Mouse (Mus musculus) neural tube, embryonic 15.5 days (tissue): ENCODE measurements around the gene Olfr187. TPM values are rescaled to one million over a fixed set of nuclear protein-coding genes. Genes with fewer than 3 reads are reported as not detected.

Experiments used
- ATAC-seq: fragments of 200-750 bp; cut with Nextera tagmentation; 2 replicates; pipeline ENCODE4 v1.8.0; 2017; ENCODE audit warnings: mild to moderate bottlenecking, moderate TSS enrichment, moderate library complexity; ENCODE audit not compliant: low FRiP score
- H3K27ac ChIP-seq: fragments of 300-500 bp; sonication (generic); replicated peaks from 2 replicates; pipeline ENCODE4 v1.5.1; 2015; ENCODE audit warnings: mild to moderate bottlenecking, inconsistent platforms
- H3K27me3 ChIP-seq: fragments of 300-500 bp; sonication (generic); replicated peaks from 2 replicates; pipeline ENCODE4 v1.6.1; 2015; ENCODE audit warnings: inconsistent platforms
- H3K36me3 ChIP-seq: fragments of 300-500 bp; sonication (generic); 2 replicates; pipeline ENCODE4 v1.6.1; 2015; ENCODE audit warnings: inconsistent platforms
- H3K4me1 ChIP-seq: fragments of 300-500 bp; sonication (generic); 2 replicates; pipeline ENCODE4 v1.6.1; 2015; ENCODE audit warnings: inconsistent platforms
- H3K4me2 ChIP-seq: fragments of 300-500 bp; sonication (generic); 2 replicates; pipeline ENCODE4 v1.6.1; 2015; ENCODE audit warnings: inconsistent platforms, mild to moderate bottlenecking, moderate library complexity
- H3K4me3 ChIP-seq: fragments of 300-500 bp; sonication (generic); replicated peaks from 2 replicates; pipeline ENCODE4 v1.5.1; 2015; ENCODE audit warnings: mild to moderate bottlenecking, inconsistent platforms
- H3K9ac ChIP-seq: fragments of 300-500 bp; sonication (generic); replicated peaks from 2 replicates; pipeline ENCODE4 v1.6.1; 2015; ENCODE audit warnings: mild to moderate bottlenecking, inconsistent platforms
- H3K9me3 ChIP-seq: fragments of 300-500 bp; sonication (generic); replicated peaks from 2 replicates; pipeline ENCODE4 v1.6.1; 2016; ENCODE audit warnings: inconsistent platforms
- WGBS: fragments of 180-500 bp; shearing (Covaris S2); methylation state at CpG from one replicate; pipeline ENCODE4 v1.1.7; 2015; ENCODE audit warnings: mixed read lengths; 5-methylcytosine and 5-hydroxymethylcytosine counted together
- polyA plus RNA-seq: library from polyadenylated mRNA; unstranded; fragments of >200 nt; fragmentation: Nextera tagmentation; extraction: Ambion mirVana; gene quantifications from 2 replicates; pipeline ENCODE4 v1.2.1, GENCODE M21; 2015

Gene Olfr187
- polyA plus RNA-seq, 1 experiment from 2014 or later = not detected

DNA sequence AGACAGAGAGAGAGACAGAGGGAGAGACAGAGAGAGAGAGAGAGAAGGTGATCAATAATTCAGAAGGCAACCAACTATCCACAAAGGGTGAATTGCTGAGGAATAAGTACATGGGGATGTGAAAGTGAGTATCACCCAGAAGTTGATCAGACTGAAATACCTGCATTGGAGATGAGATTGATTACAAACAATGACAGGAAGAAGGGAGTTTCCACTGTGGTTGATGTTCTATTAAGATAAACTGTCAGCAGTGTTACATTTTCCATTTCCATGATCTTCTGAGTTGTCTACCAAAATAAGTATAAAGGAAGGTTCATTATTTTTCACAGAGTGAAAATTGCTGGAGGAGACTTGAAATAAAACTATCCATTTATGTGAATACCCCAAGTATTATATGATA, 32.4 kb downstream of the Olfr187 start:
- Histone ChIP-seq H3K9ac (no peak overlapping the region), H3K4me2 (no peak overlapping the region), H3K4me3 (no peak overlapping the region), H3K9me3 (no peaks in the 10 kb centered on the region), H3K27me3 (no peaks in the 10 kb centered on the region), H3K4me1 (no peaks in the 10 kb centered on the region), H3K36me3 (no peaks in the 10 kb centered on the region), H3K27ac (no peak overlapping the region)
- no peak for ATAC-seq

DNA sequence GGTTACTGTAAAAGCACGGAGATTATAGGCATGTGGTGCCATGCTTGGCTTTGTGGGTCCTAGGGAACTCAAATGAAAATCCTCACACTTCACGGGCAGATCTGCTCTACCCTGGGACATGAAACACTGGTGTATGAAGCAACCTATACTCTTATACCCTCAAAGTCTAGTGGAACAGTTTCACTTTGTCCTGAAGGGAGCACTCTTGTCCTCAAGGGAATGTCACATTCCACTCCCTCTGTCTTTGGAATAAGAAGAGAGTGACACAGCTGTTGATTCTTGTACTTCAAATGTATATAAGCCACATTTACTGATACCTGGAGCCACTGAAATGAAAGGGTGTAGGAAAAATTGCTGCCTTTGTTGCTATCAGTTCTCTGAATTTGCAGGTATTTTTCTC, 44.5 kb downstream of the Olfr187 start, which contains the start of gene Olfr183:
Gene Olfr183, plus strand, starts transcription at position 301 of the 400 bp plus-strand sequence.
- Histone ChIP-seq H3K4me1 (no peaks in the 10 kb centered on the region), H3K36me3 (no peaks in the 10 kb centered on the region), H3K4me2 (no peak within 1 kb of the TSS), H3K9ac (no peak within 1 kb of the TSS), H3K4me3 (no peak within 1 kb of the TSS), H3K27ac (no peak within 1 kb of the TSS), H3K27me3 (no peaks in the 10 kb centered on the region), H3K9me3 (no peaks in the 10 kb centered on the region)
- ATAC-seq = no peak
- 84% methylated on average over 2 of the region's 2 CpGs for WGBS

Other genes with a start within 250 kb of the Olfr187 start
- gene Olfr173, start 239.5 kb downstream of the Olfr187 start, polyA plus RNA-seq = not detected in 2 replicates
- not detected in 2 replicates for gene Olfr175-ps1, start 213.0 kb downstream of the Olfr187 start, polyA plus RNA-seq
- not detected in 2 replicates for gene Olfr177, start 165.0 kb downstream of the Olfr187 start, polyA plus RNA-seq
- gene Olfr178, start 147.7 kb downstream of the Olfr187 start, polyA plus RNA-seq = not detected in 2 replicates
- gene Olfr181, start 111.0 kb downstream of the Olfr187 start, polyA plus RNA-seq = not detected in 2 replicates
- gene Olfr180, start 110.4 kb downstream of the Olfr187 start, polyA plus RNA-seq = not detected in 2 replicates
- not detected in 2 replicates for gene Olfr183, start 44.4 kb downstream of the Olfr187 start, polyA plus RNA-seq
- not detected in 2 replicates for gene Olfr186, start 9.5 kb downstream of the Olfr187 start, polyA plus RNA-seq
- not detected in 2 replicates for gene Olfr190, start 38.2 kb upstream of the Olfr187 start, polyA plus RNA-seq
- gene Olfr191, start 50.1 kb upstream of the Olfr187 start, polyA plus RNA-seq = not detected in 2 replicates
- gene Olfr193, start 72.1 kb upstream of the Olfr187 start, polyA plus RNA-seq = not detected in 2 replicates
- not detected in 2 replicates for gene Olfr194, start 81.3 kb upstream of the Olfr187 start, polyA plus RNA-seq
- gene Olfr195, start 107.3 kb upstream of the Olfr187 start, polyA plus RNA-seq = not detected in 2 replicates
- gene Olfr196, start 130.7 kb upstream of the Olfr187 start, polyA plus RNA-seq = not detected in 2 replicates
- not detected in 2 replicates for gene Olfr198, start 163.8 kb upstream of the Olfr187 start, polyA plus RNA-seq
- not detected in 2 replicates for gene Olfr199, start 180.0 kb upstream of the Olfr187 start, polyA plus RNA-seq
- not detected in 2 replicates for gene Olfr201, start 232.9 kb upstream of the Olfr187 start, polyA plus RNA-seq
- not detected in 2 replicates for gene Olfr202, start 247.0 kb upstream of the Olfr187 start, polyA plus RNA-seq